Mouse (Mus musculus) ES-Bruce4 (cell line): ENCODE measurements at regions not wholly inside any gene's neighbourhood (a gene's known extent, or its start where the extent isn't known, plus 50 kb on each side); places are given as distances from the start of the nearest gene placed in this dataset.

Source experiments
- H3K27ac ChIP-seq: 2 replicates; pipeline ENCODE4 v1.5.1; 2012; ENCODE audit warnings: low read length, inconsistent platforms; ENCODE audit not compliant: insufficient read depth
- H3K27me3 ChIP-seq: 2 replicates; pipeline ENCODE4 v1.6.1; 2012; ENCODE audit warnings: mild to moderate bottlenecking, low read length, inconsistent platforms; ENCODE audit not compliant: control insufficient read depth, poor library complexity, insufficient read depth, severe bottlenecking
- H3K36me3 ChIP-seq: 2 replicates; pipeline ENCODE4 v1.6.1; 2012; ENCODE audit warnings: inconsistent platforms, mild to moderate bottlenecking, low read length, moderate library complexity; ENCODE audit not compliant: control insufficient read depth, poor library complexity, insufficient read depth, severe bottlenecking
- H3K4me1 ChIP-seq: one replicate; pipeline ENCODE4 v1.8.1; 2011; ENCODE audit warnings: low read length; ENCODE audit not compliant: control insufficient read depth, insufficient read depth
- H3K4me3 ChIP-seq: 2 replicates; pipeline ENCODE4 v1.5.1; 2011; ENCODE audit warnings: low read depth, mild to moderate bottlenecking, low read length
- H3K9ac ChIP-seq: 2 replicates; pipeline ENCODE4 v1.6.1; 2012; ENCODE audit warnings: low read depth, mild to moderate bottlenecking, inconsistent platforms; ENCODE audit not compliant: poor library complexity, severe bottlenecking
- H3K9me3 ChIP-seq: replicated peaks from 2 replicates; pipeline ENCODE4 v1.6.1; 2012; ENCODE audit warnings: mild to moderate bottlenecking, low read length, inconsistent platforms; ENCODE audit not compliant: control insufficient read depth, poor library complexity, insufficient read depth, severe bottlenecking
- CTCF ChIP-seq: IDR thresholded peaks from one replicate; pipeline ENCODE4 v1.8.1; 2011; ENCODE audit warnings: low read depth, low read length
- EP300 ChIP-seq: IDR thresholded peaks from 2 replicates; pipeline ENCODE4 v1.6.1; 2011; ENCODE audit warnings: low read depth, low read length; ENCODE audit not compliant: insufficient read depth
- POLR2A ChIP-seq: IDR thresholded peaks from one replicate; pipeline ENCODE4 v1.8.1; 2011; ENCODE audit warnings: low read length; ENCODE audit not compliant: insufficient read depth

DNA sequence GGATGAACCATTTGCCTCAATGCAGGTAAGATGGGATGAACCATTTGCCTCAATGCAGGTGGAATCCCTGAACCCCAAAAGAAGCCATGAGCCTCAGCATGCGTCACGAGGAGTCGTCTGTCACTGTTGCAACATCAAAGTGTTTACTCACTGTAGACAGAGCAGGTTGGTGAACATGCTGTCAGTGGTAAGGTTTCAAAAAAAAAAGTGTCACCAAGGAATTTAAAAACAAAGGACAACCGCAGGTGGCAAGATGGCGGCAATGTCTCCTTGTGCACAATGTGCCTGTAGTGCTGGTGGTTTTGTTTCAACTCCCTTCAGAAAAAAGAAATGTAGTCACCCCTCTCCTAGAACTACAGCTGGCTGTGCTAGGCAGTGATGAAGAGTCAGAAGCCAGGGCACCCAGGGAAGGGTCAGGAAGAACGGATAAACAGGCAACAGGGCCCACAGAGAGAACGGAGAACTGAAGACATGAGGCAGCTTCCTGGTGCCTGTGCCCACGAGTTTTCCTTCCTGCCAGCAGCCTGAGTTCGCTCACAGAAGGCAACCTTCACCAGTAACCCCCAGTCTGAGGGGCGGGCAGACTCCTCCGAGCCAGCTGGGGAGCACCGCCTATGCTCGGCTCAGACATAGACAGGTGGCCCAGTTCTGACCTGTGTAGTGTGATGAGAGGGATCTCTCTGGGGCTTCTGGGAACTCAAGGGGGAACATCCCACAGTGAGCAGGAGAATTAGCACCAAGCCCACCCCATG lies 223.9 kb downstream of the Bcl11b start:
- Histone ChIP-seq H3K9ac (no peak overlapping the region), H3K27me3 (no peaks in the 10 kb centered on the region), H3K4me3 (no peak overlapping the region), H3K4me1 (no peaks in the 10 kb centered on the region), H3K36me3 (no peaks in the 10 kb centered on the region), H3K27ac (no peak overlapping the region), H3K9me3 (no peaks in the 10 kb centered on the region)
- TF ChIP-seq CTCF (no peak), EP300 (no peak), POLR2A (no peak)

DNA sequence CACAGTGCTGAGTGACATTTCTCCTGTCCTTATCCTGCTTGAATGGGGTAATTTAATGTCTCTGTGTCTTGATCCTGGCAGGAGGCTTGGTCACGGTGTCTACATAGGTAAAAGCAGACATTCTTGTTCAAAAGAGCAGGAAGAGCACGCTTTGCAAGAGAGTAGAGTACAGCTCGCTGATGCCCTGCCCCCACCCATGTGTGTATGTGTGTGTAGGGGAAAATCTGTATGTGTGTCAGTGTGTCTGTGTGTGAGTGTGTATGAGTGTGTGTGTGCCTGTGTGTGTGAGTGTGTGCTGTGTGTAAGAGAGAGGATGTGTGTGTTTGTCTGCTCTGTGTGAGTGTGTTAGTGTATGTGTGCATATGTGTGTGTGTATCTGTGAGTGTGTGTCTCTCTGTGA lies 221.3 kb downstream of the Bcl11b start:
- no peak overlapping the region for H3K4me3 ChIP-seq
- no peaks in the 10 kb centered on the region for H3K27me3 ChIP-seq
- H3K36me3 ChIP-seq: no peaks in the 10 kb centered on the region
- H3K9ac ChIP-seq: no peak overlapping the region
- no peak for TF ChIP-seq CTCF
- H3K27ac ChIP-seq: no peak overlapping the region
- no peaks in the 10 kb centered on the region for H3K9me3 ChIP-seq
- no peaks in the 10 kb centered on the region for H3K4me1 ChIP-seq

DNA sequence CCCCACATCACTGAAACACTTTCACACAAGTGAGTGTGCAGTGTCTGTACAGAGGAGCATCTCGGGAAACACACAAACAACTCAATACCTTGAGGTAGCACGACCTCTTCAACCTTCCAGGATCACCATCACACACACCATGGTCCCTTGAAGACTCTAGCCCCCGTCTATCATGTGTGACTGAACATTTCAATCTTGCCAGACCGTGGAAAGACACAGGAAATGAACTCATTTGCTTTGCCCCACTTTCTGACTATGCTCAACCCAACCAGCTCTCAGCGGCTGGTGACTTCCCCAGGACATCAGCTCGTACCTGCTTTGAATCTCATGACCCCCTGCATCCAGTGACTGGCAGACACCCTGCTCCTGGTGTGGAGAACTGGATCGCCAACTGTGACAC lies 219.6 kb downstream of the Bcl11b start:
- Histone ChIP-seq H3K9ac (no peak overlapping the region), H3K4me1 (no peaks in the 10 kb centered on the region), H3K36me3 (no peaks in the 10 kb centered on the region), H3K27me3 (no peaks in the 10 kb centered on the region), H3K27ac (no peak overlapping the region), H3K9me3 (no peaks in the 10 kb centered on the region), H3K4me3 (no peak overlapping the region)
- TF ChIP-seq EP300 (no peak), POLR2A (no peak), CTCF (no peak)

DNA sequence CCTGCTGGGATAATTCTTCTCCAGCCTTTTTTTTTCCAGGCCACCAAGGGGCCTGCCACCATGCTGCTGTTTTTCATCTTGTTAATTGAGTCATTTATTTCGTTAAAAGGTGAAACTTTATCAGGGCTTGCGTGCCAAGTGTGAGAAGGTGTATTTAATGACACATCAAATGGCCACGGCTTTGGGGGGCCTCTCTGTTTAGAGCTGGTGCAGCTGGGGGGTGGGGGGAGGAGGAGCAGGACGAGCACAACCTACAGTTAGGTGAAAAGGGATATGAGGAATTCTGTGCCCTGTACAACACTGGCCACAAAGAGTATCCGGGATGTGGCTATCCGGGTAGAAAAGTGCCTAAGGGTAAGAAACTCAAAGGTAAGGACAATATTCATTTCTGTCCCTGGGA lies 213.6 kb downstream of the Bcl11b start:
- H3K9ac ChIP-seq: no peak overlapping the region
- no peaks in the 10 kb centered on the region for H3K4me1 ChIP-seq
- H3K36me3 ChIP-seq: no peaks in the 10 kb centered on the region
- TF ChIP-seq EP300 (no peak), POLR2A (no peak), CTCF (no peak)
- no peaks in the 10 kb centered on the region for H3K27me3 ChIP-seq
- H3K4me3 ChIP-seq: no peak overlapping the region
- no peak overlapping the region for H3K27ac ChIP-seq
- no peaks in the 10 kb centered on the region for H3K9me3 ChIP-seq

DNA sequence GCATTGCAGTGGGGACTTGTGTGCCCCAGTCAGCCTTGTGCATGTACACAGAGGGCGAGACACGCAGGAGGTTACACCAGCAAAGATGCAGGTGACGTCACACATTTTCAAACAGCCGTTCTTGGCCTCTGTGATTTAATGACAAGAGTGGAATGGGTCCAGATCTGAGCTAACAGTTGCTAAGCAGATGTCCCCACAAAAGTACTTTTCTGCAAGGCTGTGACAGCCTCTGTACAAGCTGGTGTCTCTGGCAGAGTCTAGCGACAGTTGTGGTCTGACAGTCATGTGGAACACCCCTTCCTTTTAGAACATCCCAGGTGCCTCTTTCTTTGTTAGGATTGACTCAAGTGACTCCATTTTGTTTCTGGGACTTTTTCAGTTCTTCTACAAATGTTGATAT lies 203.1 kb downstream of the Bcl11b start:
- no peaks in the 10 kb centered on the region for H3K36me3 ChIP-seq
- H3K27ac ChIP-seq: no peak overlapping the region
- no peak overlapping the region for H3K4me3 ChIP-seq
- no peaks in the 10 kb centered on the region for H3K4me1 ChIP-seq
- H3K9me3 ChIP-seq: no peaks in the 10 kb centered on the region
- no peaks in the 10 kb centered on the region for H3K27me3 ChIP-seq
- no peak overlapping the region for H3K9ac ChIP-seq
- TF ChIP-seq POLR2A (no peak), EP300 (no peak), CTCF (no peak)

DNA sequence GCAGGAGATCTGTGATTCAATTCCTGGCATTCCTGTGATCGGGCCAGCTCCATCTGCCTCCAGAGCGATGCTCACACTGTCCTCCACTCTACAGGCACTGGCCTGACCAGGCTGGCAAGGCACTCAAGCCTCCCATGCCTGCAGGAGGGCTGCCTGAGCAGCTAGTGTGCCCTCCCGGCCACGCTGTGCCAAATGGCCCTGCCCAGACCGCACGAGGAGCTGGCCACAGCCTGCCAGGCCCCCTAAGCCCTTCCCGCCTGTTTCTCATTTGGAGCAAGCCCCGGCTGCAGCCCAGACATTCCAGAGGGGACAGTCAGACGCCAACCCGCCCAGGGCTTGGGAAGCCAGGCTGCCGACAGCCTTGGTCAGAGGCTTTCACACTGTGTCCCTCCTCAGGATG lies 195.8 kb downstream of the Bcl11b start:
- H3K4me1 ChIP-seq: no peaks in the 10 kb centered on the region
- no peaks in the 10 kb centered on the region for H3K27me3 ChIP-seq
- no peaks in the 10 kb centered on the region for H3K9me3 ChIP-seq
- no peak overlapping the region for H3K9ac ChIP-seq
- no peak overlapping the region for H3K27ac ChIP-seq
- no peak for TF ChIP-seq POLR2A
- TF ChIP-seq CTCF: no peak
- TF ChIP-seq EP300: no peak
- H3K36me3 ChIP-seq: no peaks in the 10 kb centered on the region
- no peak overlapping the region for H3K4me3 ChIP-seq
